Mouse (Mus musculus) megakaryocyte, adult 5-6 weeks (primary cell): ENCODE results near the gene Ccdc85a. TPM values are rescaled to one million over a fixed set of nuclear protein-coding genes. Genes with fewer than 3 reads are reported as not detected.

Experiments used
- ATAC-seq: 2 replicates; pipeline ENCODE4 v1.8.0; 2016; ENCODE audit warnings: mild to moderate bottlenecking, inconsistent platforms; ENCODE audit not compliant: poor library complexity, severe bottlenecking
- total RNA-seq, 2 experiments: library from RNA; stranded (forward) in 1 of 2; stranded (reverse) in 1 of 2; fragments of 153-499, 151-499 nt in 1 of 2; fragments of 221-1000, 200-1000 nt in 1 of 2; gene quantifications; 2 replicates each; pipeline versions ENCODE4 v1.2.3 to v1.2.4; 2015 to 2017

Ccdc85a gene
- total RNA-seq (2015): not detected in 2 replicates
- total RNA-seq (2017): not detected in 2 replicates

DNA sequence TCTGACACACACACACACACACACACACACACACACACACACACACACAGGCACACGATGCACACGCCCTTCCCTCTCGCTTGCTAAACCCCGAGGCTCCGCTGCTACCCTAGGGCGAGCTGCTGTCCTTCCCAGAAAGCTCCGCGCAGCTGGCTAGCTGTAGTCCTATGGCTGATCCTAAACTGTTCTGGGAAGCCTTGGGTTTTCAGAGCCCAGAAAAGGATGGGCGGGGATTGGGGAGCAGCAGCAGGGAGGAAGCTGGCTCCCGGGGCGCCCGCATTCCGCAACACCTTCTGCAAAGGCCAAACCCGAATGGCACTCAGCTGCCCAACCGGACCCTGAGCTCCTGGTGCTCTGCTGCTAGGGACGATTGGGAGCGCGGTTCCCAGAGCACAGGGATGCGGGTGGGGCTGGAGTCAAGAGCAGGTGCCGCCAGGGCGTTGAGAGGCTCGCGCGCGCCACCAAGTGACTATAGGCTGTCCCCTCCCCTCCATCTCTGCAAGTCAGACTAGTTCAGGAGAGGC is at the start of gene Ccdc85a:
TSS of gene Ccdc85a (minus strand) at position 414 of the 524 bp plus-strand sequence.
- ATAC-seq: peak; percentile 44

DNA sequence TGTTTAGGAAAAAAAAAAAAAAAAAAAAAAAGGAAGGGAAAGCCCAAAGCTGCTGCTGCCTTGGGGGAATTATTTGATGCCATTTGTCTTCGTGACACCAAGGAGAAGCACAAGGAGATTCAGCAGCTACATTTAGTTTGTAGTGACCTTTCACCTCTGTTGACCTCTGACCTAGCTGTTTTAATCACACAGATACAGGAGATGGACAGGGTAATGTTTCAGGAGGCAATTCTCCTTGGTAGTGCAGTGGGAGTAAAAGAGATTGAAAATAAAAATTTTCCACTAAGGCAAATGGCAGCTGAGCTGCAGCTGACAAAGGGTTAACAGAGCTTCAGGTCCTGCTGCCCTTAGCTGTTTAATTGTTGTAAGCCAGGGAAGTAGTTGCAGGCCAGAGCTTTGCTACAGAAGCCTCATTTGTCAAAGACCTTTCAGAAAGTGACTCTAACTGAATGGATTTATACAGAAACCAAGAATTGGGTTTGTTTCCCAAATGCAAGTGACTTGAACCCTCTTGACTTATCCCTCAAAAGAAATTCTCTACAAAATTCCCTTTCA is 49.5 kb upstream of the Ccdc85a start:
- no peak for ATAC-seq

- no peak for ATAC-seq
Measured at GRCm38 (mm10) chr11:28633093-28633492, 49.0 kb upstream of the Ccdc85a start.

DNA sequence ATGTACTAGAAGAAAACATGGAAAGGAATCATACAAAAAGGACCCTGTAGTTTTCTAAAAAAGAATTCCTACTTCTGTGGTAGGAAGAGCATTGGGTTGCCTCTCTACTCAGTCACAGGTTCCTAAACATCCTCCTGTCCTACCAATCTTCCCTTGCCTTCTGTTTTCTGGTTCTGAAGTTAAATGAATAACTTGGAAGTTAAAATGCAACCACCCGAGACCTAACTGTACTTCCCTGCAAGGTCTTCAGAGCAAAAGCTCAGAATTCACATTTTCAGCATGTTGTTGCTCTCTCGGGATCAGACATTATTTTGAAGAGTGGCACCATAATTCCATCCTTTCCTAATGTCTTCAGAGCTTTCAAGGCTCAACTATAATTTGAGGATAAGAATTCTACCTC is 46.6 kb upstream of the Ccdc85a start:
- ATAC-seq: no peak

DNA sequence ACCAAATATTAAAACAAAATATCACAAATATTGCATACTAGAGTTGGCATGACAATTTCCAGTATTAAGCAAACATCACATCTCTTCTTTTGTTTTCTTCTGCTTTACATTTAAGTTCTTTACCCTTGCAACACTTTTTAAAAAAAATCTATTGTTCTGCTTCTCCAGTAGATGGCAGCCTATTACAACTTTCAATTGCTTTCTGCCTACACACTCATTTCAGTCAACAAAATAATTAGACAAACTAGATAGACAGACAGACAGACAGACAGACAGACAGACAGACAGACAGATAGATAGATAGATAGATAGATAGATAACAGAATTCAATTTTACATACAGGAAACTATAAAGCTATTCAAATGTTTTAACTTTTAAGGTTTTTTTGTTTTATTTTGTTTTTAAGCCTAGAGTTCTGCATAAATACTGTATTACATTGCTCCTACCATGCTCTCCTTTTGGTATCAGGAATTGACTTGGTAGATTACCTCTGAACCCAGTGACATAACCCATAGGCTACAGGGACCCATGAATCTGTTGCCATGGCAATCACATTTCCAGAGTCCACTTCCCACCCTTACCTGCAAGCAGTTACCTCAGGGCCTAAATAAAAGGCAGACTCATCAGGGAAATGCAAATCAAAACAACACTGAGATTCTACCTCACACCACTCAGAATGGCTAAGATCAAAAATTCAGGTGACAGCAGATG is 26.8 kb upstream of the Ccdc85a start:
- ATAC-seq: no peak

DNA sequence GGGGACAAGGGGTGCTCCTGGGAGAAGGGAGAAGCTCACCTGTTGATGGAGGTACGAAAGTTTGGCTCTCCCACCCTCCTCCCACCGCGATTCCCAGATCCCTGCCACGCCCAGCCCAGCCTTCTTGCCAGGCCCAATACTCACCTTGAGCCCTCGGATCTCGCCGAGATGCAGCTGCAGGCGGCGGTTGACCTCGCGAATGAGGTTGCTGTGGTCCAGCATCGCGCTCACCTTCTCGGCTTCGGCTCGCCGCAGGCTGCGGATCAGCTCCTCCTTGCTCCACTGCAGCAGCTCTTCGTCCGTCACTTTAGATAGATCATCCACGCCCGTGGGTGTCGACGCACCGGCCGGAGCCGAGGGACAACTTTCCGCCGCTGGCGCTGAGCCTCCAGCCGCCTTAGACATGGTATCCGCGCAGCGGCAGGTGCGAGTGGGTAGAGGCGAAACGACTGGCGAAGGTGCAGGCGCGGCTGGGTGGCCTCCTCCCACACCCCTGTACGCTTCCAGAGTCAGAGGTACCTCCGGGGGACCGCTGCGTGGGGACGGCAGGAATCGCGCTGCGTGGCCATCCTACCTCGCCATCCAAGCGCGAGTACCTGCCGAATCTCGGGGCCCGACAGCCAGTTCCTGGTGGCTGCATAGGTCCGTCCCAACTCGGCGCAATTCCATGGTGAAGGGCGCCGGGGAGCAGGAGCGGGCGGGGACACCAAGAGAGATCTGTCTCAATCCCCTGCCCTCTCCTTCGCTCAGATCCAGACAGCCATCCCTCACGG is 800 bp downstream of the Ccdc85a start:
- ATAC-seq: 0 out of 2 replicates have a peak, but pooled peaks have one; percentile 30

DNA sequence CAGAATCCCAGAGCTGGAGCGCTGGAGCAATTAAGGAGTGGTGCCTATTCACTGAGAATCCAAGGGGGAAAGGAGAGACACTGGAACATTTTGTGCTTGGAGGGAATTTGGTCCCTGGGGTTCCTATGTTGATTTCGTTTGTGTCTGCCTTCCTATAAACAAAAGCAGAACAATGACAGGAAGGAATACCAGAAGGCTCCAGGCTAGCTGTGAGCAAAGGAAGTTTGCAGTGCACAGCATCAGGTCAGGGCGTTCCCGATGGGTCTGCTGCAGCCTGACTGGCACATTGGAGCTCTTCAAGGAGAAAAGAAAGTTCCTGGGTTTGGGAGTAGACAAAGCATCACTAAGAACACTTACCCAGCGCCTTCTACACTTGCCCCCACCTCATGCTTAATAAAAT is 1.9 kb downstream of the Ccdc85a start:
- ATAC-seq: no peak

- no peak for ATAC-seq
Measured at GRCm38 (mm10) chr11:28572423-28572822, 11.7 kb downstream of the Ccdc85a start.

DNA sequence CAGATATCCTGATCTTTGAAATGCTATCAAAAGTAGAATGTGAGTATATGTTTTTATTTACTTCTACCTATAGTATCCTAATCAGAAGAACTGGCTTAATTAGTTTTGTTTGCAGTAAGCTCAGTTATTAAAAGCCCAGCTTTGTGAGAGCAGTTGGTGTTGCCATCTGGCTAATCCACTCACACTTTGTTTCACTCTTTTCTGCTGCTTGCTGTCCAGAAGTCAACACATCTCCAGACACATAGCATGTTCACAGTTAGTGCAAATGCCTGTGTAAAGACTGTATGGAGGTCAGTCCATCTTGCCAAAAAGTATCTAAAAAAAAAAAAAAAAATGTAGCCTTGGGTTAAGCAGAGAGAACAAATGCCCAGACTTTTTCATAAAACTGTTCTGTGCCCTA is 27.7 kb downstream of the Ccdc85a start:
- ATAC-seq: no peak

DNA sequence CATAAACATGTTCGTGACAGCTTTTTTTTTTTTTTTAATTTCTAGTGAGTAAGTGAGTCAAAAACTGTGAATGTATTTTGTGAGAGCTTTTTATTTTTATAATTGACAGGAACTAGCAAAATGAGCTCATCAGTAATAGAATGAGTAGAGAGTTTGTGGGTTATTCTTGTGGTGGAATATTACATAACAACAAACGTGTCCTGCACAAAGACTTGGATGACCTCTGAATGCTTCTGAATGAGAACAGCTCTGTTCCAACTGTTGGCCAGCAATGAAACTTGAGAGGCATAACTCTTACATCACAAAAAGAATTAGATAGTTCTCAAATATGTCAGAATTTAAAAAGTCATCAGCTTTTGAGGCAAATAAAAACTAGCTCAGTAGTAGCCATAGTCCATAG is 40.7 kb downstream of the Ccdc85a start:
- ATAC-seq: no peak

DNA sequence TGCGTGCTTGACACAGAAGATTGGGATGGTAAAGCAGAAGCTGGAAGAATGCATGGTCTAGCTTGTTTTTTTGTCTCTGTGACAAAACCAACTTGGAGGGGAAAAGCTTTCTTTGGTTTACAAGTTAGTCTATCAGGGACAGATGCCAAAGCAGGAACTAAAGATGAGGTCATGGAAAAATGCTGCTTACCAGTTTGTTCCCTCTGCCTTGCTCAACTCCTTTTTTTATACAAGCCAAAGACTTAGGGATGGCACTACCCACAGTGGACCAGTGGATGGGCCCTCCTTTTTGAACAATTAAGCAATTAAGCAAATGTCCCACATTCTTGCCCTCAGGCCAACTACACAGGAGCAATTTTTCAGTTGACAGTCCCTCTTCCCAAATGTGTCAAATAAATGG is 42.8 kb downstream of the Ccdc85a start:
- no peak for ATAC-seq

GRCm38 (mm10) chr11:28533286-28533685 is 50.8 kb downstream of the Ccdc85a start:
- ATAC-seq: no peak

GRCm38 (mm10) chr11:28501190-28501589 is 82.9 kb downstream of the Ccdc85a start:
- no peak for ATAC-seq

- no peak for ATAC-seq
Measured at GRCm38 (mm10) chr11:28497034-28497433, 87.1 kb downstream of the Ccdc85a start.

- no peak for ATAC-seq
Measured at GRCm38 (mm10) chr11:28493362-28493761, 90.8 kb downstream of the Ccdc85a start.

GRCm38 (mm10) chr11:28491330-28491729 is 92.8 kb downstream of the Ccdc85a start:
- no peak for ATAC-seq

- no peak for ATAC-seq
Measured at GRCm38 (mm10) chr11:28484083-28484729, 99.9 kb downstream of the Ccdc85a start.

DNA sequence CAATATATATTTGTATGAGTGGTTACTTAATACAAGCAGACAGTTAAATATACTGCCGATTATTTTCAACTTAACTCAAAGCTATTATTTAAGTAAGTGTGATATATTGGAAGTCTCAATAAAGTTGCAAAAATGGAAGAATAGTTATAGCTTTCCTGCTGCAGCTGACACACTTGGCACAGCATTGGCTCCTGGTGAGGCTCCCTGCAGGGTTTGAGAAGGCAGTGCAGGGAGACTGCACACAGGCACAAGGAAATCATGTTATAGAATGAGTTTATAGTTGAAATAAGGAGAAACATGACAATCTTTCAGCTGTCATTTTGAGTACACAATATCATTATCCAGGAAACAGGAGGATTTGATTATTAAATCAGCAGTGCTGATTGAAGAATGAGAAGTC is 107.0 kb downstream of the Ccdc85a start:
- no peak for ATAC-seq

- no peak for ATAC-seq
Measured at GRCm38 (mm10) chr11:28465726-28466125, 118.4 kb downstream of the Ccdc85a start.

- no peak for ATAC-seq
Measured at GRCm38 (mm10) chr11:28464926-28465325, 119.2 kb downstream of the Ccdc85a start.

GRCm38 (mm10) chr11:28459165-28459564 is 125.0 kb downstream of the Ccdc85a start:
- ATAC-seq: no peak
